Mouse (Mus musculus) right cerebral cortex, adult 18-20 months (tissue): ENCODE data around the gene Ttll11.

Source experiments
- DNase-seq: peaks from one replicate; pipeline ENCODE4 v3.0.0; 2022; ENCODE audit warnings: mixed read lengths

Ttll11 gene

DNA sequence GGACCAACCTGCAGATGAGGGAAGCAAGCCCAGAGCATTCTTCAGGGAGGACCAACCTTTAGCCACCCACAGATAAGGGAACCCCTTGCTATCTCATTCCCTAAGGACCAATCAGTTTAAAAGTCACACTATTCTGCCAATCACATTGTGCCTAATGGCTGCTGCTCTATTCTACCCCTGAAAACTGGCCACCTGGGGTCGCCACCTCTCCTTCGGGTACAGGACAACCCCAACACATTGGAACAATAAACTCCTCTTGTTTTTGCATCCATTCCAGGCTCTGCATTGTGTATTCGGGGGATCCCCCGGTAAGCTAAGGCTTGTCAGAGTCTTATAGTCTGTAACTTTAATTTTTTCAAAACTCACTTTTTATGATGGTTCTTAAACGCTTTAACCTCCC is 218.3 kb downstream of the Ttll11 start:
- DNase-seq = no peak

DNA sequence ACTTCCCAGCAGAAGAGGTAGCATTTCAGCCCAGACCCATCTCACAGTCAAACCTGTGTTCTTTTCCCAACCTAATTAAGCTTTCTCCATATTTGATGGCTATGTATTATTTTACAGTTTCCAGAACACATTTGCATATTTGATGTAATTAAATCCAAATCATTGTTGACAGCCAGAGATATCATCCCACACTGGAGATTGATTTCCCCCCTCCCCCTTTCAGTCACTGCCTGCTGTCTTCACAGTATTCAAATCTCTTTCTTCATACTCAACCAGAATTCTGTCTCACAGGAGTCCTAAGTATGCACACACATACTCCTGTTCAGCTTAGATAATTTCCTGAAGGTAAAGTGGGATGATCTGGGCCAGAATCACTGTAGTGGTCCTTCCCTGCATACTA is 218.8 kb downstream of the Ttll11 start:
- DNase-seq = no peak

DNA sequence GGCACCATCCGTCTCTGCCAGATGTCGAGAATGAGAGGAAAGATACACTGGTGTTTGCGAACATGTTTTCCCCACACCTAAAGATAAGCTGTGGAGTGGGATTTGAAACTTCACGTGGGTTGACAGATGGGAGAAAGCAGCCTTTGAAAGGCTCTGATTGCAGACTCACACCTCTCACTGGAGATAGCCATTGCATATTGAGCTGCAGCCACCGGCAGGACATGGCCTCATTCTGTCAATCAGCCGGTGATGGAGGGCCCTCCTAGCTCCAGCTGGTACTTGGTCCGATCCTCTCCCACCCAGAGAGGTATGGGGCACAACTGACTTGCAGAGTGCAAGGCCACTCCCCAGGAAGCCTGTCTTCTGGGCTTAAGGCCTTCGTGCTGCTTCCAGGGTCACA is 219.4 kb downstream of the Ttll11 start:
- no peak for DNase-seq

DNA sequence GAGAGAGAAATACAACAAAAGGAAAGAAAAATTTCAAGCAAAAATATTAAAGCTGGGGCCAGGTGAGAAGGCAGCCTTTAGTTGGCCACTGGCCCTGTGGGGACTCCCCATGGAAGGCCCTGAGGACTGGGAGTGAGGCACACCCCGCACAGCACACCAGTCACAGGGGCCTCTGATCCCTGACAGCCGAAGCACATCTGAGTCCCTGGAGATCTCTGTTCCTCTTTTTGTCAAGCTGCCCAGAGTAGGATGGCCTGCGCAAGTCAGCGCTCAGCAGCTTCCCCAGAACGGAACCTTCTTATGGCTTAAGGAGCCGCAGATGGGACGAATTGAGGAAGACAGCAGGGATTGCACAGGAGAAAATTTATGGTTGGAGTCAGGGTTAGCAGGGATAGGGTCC is 223.2 kb downstream of the Ttll11 start:
- no peak for DNase-seq

DNA sequence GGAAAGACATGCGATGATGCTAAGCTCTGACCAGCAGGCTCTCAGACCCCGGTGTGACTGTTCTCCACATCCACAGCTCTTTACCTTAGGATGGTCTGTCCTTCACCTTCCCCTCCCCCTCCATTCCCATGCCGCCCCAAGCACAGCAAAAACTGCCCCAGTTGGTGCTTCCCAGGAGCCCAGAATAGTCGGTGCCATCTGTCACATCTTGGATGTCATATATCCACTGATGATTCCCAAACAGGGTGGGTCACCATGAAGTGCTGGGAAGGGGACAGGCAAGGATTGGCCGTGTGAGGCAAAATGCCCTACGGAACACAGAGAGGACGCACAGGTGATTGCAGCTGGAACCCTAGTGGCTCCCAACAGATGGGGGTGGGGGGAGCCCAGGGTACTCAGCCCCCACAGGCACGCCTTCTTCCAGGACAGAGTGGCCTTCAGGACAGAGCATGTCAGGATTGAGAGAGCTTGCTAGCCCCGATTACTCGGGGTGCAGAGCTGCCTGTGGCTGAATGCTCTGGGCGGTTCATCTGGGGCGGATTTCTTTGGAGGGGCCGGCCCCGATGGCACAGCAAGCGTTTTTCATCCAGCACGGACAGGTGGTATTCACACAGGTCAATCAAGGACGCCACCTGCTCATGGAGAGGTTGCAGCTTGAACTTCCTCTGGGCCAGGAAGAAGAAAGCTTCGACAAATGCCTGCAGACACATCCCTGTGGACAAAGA is 227.8 kb downstream of the Ttll11 start:
- no peak for DNase-seq

DNA sequence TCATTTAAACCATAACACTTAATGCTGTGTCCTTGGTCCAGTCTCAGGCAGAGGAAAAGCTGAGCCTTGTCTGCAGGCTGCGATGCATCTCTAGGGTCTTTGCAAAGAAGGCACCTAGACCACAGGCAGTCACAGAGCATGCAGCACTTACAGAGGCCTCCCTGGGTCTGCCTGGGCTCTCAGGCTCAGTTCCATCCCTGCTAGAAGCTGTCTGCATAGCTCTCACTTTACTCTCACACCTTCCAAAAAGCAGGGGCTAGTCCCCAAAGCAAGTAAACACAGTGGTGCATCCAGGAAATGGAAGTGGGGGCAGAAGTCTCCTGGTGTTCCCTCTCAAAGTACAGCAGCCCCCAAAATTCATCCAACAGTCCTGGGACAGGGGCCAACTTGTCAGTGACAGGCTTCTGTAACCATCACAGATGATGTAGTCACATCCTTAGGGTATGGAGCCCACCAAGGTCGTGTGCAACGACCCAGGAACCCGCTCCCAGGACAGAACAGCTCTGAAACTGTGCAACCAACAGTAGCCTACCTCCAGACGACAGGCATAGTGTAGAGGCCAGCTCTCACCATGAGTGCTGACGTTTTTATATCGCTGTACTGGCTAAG is 229.1 kb downstream of the Ttll11 start:
- no peak for DNase-seq

DNA sequence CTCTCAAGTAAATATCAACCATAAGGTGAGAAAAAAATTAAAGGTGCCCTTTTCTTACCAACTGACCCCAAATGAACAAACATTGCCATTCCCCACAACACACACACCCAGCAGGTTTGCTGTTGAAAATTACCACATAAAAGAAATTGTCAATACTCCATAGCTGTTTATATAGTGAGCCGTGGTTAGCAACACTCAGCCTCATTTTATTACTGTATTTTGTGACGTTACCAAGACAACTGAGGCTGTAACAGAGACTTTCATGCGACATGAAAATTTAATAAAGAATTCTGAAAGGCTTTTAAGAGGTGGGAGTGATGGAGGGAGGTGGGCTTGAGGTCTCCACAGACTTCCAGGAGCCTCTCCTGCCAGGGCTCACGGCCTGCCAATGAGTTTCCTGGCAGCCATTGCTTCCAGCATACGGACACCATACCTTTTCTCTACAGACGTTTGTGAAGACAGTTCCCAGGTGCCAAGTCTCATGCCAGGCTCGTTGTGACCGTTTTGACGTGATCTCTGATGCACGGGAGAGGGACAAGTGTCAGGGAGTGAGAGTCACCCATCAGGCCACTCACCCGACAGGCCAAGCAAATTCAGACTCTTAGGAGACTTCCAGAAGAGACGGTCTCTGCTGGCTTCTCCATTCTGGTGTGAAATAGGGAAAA is 232.2 kb downstream of the Ttll11 start:
- DNase-seq = no peak

DNA sequence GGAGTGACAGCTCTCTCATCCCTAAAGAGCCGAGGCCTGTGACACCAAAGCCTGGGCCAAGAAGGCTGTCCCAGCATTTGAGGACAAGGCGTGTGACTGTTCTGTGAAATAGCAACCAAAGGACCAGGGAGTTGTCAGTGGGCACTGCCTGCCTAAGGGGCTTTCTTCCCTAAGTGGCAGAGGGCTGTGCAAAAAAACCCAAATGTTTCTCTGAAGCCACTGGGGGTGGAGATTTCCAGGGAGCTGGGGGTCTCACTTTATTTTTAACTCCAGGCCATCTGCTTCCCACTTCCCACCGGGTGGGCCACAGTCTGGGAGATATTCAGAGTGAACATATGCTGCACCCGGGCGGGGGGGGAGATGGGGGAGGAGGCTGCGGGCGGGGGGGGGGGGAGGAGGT is 233.1 kb downstream of the Ttll11 start:
- no peak for DNase-seq

DNA sequence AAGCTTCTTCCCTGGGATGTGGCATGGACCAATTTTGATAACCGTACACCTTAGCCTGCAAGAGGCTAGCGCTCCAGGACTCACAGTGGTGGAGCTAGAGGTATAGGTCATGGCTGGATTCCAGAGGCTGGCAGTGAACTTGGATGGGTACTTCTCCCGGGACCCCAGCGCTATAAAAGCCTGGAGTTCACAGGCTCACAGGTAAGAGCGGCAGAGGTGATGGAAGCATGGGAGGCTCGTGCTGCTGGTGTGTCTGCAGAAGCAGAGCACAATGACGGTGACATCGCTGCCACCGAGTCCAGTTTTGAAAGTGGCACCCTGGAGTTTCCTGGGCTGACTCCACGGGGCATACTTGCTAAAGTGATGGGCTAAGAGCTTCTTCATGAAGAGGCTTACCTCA is 233.8 kb downstream of the Ttll11 start:
- no peak for DNase-seq

DNA sequence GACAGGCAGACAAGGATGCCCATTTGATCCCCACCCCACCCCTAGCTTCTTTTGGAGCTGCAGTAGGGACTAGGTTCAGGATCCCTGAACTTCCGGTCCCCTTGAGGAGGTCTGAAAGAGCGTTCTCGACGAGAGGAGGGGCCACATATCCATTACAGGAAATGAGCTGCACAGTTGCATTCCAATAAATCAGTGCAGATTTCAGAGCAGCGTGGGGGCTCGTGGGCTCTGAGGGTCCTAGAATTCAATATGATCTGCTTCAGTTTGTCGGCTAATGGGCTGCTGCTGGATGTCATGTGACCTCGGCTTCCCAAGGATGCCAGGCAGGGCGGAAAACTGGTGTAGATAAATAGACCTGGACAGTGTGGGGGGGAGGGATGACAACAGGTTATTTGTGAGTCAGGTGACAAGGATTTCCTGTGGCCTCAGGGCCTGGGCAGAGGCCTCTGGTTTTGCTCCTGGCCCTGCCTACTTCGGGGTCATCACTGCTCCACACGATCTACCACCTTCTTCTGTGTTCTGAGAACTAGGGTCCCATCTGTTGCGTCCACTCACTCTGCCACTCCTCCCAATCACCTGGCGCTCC is 240.0 kb downstream of the Ttll11 start:
- DNase-seq = no peak

DNA sequence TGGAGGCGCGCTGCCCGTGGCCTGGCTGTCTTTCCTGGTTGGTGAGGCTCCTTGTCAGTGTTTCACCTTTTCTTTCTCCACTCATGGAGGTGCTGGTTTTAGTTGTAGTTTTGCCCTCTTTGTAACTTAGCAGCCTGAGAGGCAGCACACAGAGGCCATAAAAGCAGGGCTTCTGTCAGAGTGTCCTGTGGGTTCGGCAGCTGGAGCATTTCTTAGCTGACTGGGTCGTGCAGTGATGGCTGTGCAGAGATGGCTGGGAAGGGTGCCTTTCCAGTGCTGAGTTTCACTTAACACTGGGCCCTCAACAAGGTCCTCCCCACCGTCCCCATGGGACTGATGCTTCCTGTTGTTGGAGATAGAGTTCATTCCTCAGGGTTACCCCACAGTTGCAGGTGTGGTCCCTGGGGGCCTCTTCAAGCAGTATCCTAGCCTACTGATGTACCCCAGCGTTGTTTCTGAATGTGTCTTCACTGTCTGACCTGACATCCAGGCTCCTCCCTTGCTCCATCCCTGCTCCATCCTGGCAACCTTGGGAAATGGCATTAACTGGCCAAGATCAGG is 242.2 kb downstream of the Ttll11 start:
- no peak for DNase-seq

DNA sequence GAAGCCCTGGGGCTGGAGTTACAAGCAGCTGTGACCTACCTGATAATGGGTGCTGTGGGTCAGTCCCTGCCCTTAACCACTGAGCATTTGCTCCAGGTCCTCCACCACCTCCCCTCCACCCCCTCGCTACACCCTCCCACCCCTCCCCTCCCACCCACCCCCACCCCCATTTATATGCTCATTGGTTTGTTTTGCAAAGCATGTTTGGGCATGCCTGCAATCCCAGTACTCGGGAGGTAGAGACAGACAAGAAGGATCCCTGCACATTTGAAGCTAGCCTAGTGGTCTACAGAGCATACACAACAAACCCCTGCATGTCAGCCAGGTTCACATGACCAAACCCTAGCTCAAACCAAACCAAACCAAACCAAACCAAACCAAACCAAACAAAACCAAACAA is 243.7 kb downstream of the Ttll11 start:
- DNase-seq = no peak

DNA sequence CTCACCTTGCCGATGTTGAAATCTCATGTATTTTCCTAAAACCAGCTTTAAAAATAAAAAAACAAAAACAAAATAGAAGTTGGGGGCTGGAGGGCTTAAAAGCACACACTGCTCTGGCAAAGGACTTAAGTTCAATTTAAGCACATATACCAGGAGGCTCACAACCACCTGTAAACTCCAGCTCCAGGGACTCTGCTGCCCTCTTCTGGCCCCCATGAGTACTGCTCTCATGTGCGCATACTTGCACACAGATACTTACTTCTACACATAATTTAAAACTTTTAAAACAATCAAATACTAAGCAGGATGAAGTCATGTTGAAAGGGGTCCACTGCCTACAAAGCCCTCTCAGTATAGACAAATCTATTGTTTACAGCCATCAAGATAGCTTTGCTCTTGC is 244.7 kb downstream of the Ttll11 start:
- DNase-seq = no peak

DNA sequence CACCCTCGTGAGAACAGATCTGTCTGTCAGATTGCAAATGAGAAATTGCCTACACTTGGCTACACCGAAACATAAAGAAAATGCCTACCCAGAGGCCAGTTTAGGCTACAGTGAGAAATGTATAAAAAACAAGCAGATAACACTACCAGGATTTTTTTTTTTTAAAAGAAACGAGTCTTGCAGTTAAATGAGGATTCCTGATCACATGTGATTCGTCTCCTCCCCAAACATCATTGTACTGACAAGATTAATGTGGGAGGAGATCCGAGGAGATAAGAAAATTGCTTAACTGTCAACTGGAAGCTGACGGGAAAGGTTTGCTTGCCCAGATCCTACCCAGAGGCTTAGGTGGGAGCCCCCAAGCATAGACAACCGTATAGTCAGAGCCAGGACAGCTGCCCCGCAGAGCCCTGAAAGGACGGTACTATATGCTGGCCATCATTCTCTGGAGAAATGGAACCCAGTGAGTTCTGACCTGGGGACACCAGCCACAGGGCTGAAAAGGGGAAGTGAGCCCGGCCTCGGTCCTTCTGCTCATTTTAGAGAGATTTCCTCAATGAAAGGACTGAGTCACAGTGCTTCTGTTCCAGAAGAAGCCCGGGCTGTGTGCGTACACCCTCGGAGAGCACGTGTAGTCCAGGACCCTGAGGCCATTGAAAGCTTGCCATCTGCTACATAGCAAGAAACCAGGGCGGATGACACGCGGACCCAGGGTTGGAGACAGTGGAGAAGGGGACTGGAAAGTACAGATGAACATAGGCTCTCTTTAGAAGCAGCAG is 247.9 kb downstream of the Ttll11 start:
- no peak for DNase-seq

DNA sequence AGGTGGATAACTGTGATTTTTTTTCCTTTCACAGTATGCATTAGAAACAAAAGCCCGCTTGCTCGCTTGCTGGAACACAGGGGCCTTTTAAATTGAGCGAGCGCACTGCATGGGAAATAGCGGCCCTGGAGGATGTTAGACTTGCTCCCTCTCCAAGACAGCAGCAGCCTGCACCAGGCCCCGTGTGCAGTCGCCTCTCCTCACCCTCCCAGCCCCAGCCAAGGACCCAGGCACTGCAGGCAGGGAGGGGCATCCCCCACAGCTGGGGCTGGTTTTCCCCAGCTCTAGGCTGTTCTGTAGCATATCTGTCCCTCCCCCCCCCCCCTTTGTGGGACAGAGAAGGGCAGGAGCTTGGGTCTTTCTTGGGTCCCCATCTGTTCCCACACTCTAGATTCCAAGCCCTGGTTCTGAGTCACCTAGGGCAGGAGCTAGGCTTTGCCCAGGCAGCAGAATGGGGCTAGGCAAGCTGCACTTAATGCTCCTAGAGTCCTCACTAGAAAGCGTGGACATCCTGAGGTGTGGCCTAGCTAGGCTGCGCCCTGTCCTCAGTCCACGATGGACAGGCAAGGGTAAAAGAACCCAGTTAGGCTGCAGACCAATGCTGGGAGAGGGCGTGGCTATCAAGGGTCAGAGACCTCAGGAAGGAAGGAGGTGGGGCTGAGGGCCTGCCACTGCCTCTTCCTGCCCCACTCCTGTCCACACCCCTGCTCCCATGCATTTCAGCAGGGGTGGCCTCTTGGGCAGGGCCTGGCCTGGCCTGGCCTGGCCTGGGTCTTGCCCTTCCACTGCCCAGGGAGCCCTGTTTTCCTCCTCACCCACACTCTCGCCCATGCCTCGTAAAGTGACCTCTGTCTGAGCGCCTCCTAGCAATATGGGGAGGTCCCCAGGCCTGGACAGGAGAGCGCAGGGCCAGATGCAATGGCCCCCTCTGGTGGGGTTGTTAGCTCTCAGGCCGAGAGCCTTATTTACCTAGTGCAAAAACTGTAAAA is 250.3 kb downstream of the Ttll11 start:
- DNase-seq = no peak

DNA sequence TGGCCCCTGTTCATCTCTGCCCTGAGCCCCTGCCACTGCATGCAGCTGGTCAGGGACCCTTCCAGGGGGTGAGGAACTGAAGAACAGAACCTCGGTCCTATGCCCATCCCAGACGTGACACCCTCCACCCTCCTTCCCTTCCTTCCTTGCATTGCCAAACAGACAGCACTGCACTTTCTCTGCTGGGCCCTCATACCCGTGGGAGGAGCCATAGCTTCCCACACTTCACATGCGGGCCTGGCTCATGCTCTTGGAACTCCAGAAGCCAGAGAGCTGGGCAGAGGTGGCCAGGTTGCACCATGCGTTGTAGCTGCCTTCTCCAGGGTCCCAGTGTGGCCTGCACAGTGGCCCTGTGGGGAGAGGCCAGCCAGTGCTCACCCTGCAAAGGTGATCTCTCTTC is 251.1 kb downstream of the Ttll11 start:
- peak; percentile 65 for DNase-seq

DNA sequence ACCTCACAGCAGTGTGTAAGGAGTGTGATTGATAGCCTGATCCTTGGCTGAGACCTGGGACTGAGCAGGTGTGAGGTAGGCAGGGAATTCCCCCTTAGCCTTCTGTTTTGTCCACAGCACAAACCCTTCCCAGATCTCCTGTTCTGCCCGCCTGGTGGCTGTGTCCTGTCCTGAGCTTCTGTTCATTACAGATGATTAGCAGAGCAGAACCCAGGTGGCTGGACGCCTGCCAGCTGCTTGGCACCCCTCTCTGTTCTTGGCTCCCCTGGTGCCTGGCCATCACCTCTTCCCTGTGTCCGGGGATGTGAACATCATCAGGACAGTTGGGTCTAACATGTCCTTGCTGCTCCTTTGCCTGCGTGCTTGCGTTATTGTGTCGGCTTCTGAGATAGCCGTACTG is 256.0 kb downstream of the Ttll11 start:
- no peak for DNase-seq

DNA sequence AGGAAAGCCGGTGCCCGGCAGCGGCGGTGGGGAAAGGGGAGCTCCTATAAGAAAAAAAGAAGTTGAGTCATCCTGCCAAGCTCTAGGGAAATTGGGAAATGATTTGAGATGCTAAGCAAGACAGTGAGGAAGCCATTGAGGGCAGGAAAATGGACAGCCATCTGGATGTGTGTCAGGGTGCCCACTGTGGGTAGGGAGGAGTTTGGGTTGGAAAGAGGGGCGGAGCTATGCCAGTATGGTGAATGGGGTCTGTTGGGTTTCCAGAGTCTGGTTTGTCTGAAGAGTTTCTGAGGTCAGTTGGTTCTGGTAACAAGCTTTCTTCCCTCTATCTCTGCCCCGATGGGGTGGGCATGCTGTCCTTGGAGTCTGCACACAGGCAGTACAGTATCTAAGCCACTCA is 256.4 kb downstream of the Ttll11 start:
- DNase-seq = no peak

DNA sequence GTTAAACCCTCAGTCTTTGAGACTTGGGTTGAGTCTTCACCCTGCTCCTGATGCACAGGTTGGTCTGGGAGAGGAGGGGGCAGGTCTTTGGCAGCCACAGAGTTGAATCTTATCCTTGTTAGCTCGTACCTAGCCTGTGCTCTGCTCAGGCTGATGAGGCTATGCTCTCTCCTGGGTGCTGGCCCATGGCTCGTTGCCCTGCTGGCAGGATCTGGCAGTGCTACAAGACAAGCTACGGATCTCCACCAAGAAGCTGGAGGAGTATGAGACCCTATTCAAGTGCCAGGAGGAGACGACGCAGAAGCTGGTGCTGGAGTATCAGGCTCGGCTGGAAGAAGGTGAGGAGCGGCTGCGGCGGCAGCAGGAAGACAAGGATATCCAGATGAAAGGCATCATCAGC is 256.9 kb downstream of the Ttll11 start:
- DNase-seq = no peak

DNA sequence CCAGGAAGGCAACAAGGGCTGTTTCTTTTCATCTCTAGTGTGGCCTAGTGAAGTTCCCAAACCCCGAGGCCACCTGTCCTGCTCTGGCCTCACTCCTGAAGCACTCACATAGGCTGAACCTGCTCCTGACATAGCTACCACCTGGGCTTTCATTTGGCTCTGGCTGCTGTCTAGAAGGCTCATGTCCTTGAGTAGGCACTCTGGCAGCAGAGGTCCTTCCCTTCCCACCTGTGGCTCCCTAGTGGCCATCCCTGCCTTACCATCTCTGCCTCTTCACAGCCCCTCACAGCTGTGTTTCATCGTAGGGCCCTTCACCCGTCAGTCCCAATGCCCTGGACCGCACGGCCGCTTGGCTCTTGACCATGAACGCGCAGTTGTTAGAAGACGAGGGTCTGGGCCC is 258.8 kb downstream of the Ttll11 start:
- DNase-seq = no peak

DNA sequence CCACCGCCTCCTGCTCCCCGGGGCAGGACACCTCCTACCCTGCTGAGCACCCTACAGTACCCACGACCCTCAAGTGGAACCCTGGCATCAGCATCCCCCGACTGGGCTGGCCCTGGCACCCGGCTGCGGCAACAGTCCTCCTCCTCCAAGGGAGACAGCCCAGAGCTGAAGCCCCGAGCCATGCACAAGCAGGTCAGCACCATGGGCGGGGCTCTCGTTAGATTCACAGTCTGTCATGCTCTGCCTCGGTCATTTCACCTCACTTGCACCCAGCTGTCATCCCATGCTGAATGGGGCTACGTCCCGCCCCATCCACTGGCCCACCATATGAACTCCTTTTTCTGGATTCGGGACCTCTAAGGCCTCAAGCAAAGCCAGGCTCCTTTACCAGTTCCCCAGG is 259.2 kb downstream of the Ttll11 start:
- no peak for DNase-seq

DNA sequence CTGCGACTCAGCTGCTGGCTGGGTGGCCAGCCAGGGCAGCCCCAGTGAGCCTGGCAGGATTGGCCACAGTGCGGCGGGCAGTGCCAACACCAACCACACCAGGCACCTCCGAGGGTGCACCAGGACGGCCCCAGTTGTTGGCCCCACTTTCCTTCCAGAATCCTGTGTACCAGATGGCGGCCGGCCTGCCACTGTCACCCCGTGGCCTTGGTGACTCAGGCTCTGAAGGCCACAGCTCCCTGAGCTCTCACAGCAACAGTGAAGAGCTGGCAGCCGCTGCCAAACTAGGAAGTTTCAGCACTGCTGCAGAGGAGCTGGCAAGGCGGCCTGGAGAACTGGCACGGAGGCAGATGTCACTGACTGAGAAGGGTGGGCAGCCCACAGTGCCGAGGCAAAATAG is 259.6 kb downstream of the Ttll11 start:
- peak; percentile 78 for DNase-seq
